Mouse (Mus musculus): ENCODE measurements around the gene Cdk5rap1.

GRCm38 (mm10) chr2:154348152-154348551 lies 24.7 kb downstream of the Cdk5rap1 start:
- no peak for TF ChIP-seq CTCF (IDR thresholded peaks at IDR 0.05; ENCODE audit: control insufficient read depth, insufficient read depth, insufficient read length)
- no peak for TF ChIP-seq FOSL1 (IDR thresholded peaks at IDR 0.05; ENCODE audit: insufficient read depth, low read length, poor library complexity, severe bottlenecking)
- no peak for TF ChIP-seq MAX (IDR thresholded peaks at IDR 0.05)
- no peak for TF ChIP-seq CEBPB (IDR thresholded peaks at IDR 0.05; ENCODE audit: low read depth)

All from C2C12 (cell line).